Mouse (Mus musculus) CH12.LX (cell line): ENCODE data around the gene Ndufv2.

Source experiments
- CTCF ChIP-seq, 2 experiments: IDR thresholded peaks in 1 of 2; conservative IDR thresholded peaks in 1 of 2; 2 replicates each; pipeline ENCODE4 v1.5.1; 2011 to 2012; ENCODE audit warnings: low read depth in 2 of 2, low read length in 2 of 2, improper control_type of control experiment in 1 of 2, inconsistent platforms in 1 of 2, mild to moderate bottlenecking in 1 of 2, moderate library complexity in 1 of 2
- ETS1 ChIP-seq: conservative IDR thresholded peaks from 2 replicates; pipeline ENCODE4 v1.6.1; 2012; ENCODE audit warnings: low read depth, mild to moderate bottlenecking, inconsistent platforms, low read length, improper control_type of control experiment, moderate library complexity
- GABPA ChIP-seq: IDR thresholded peaks from 2 replicates; pipeline ENCODE4 v1.6.1; 2012; ENCODE audit warnings: low read depth, low read length, improper control_type of control experiment, inconsistent platforms; ENCODE audit not compliant: insufficient replicate concordance
- KAT2A ChIP-seq: IDR thresholded peaks from 2 replicates; pipeline ENCODE4 v1.6.1; 2012; ENCODE audit warnings: low read length, improper control_type of control experiment, inconsistent platforms; ENCODE audit not compliant: insufficient replicate concordance
- POLR2A ChIP-seq: IDR thresholded peaks from 2 replicates; pipeline ENCODE4 v1.6.1; 2011; ENCODE audit warnings: low read depth, mild to moderate bottlenecking, improper control_type of control experiment, low read length
- USF1 ChIP-seq: IDR thresholded peaks from 2 replicates; pipeline ENCODE4 v1.6.1; 2014; ENCODE audit warnings: low read depth, mild to moderate bottlenecking, inconsistent platforms, low read length, improper control_type of control experiment
- USF2 ChIP-seq: conservative IDR thresholded peaks from 2 replicates; pipeline ENCODE4 v1.6.1; 2011; ENCODE audit warnings: low read depth, low read length, improper control_type of control experiment

DNA sequence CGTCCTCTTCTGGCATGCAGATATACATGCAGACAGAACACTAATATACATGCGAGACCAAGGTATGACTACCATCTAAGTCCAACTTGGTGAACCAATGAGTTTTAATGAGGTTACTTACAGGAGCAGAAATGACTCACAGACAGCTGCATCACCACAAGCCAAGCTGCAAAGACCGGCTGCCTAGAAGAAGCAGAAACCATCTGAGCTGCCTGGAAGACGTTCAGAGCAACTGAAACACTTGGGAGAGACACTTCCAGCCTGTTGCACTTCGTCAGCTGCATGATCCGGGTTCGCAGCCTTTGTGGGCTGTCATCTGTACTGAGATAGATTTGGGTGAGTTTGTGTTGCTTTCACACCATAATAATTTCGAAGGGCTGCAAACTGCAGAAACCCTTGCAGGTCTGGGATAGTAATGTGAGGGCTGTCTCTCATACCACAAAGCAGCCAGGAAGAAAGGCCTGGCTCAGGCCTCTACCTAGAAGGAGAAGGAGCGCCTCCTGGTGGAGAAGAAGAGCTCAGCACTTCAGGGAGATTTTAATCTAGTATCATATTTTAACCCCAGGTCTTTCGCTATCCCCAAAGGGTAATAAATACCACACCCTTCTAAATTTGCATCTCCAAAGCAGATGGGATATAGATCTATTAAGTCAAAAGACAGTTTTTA, 5.4 kb upstream of the Ndufv2 start:
- TF ChIP-seq USF2: no peak
- TF ChIP-seq GABPA: no peak
- no peak for TF ChIP-seq POLR2A
- peak; percentile 83 to 94 for TF ChIP-seq CTCF (conservative IDR thresholded peaks at IDR 0.05 in 1 of 2, IDR thresholded peaks at IDR 0.05 in 1 of 2; ENCODE audit: low read depth in 2 of 2, low read length in 2 of 2)
- TF ChIP-seq ETS1: no peak
- no peak for TF ChIP-seq KAT2A
- no peak for TF ChIP-seq USF1
